Mouse (Mus musculus): ENCODE results near the gene Gm20721.
A peak's percentile ranks its signal among the peaks of the same experiment; 100 is the strongest.

The Gm20721 gene

DNA sequence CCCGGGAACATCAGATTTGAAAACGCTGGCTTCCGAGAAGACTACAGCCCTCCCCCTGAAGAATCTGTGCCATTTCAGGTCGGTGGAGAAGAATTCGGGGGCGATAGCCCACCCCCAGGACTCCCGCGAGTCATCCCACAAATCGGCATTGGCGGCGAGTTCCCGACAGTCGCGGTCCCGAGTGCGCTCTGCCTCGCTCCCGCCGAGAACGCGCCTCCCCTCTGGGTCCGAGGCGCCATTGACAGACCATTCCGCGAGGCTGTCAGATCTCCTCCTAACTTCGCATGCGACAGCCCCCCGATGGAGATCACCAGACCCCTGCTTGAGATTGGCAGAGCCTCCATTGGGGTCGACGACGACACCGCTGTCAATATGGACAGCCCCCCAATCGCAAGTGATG lies 48.0 kb downstream of the Gm20721 start:
- no peak for DNase-seq (ENCODE audit: low read depth, low spot score)

DNA sequence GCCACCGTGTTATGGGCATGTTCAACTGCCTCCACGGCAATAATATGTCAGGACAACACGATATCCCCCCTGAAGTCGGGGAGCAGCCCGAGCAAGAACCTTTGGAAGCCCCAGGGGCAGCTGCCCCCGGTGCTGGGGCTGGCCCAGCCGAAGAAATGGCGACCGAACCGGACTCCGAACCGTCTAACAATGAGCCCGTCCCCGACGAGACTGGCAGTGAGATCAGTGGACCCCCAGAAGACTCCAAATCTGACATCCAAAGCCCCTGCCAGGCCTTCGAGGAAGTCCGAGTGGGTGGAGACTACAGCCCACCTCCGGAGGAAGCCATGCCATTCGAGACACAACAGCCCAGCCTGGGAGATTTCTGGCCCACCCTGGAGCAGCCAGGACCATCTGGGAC lies 48.7 kb downstream of the Gm20721 start:
- DNase-seq (ENCODE audit: low read depth, low spot score) = no peak

DNA sequence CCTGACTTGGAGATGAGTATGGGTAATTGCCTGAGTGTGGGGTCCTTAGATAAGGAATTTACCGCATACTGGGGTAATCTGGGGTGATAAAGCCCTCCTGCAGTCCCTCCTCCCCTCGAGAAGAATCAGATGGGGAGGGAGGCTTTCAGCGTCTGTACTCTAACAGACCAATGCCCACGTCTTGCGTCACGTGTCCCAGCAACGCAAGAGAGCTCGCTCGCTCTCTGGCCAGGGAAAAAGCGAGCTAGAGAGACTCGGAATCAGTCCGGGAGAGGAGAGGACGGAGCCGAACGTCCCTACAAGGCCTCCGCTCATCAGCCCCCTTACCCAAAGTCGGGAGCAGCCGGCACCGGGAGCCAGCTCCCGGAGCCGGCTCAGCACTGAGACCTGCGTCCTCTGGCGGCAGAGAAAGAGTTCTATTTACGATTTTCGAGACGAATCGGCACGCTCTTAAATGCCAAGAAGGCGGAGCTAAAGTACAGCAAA lies 49.4 kb downstream of the Gm20721 start:
- no peak for DNase-seq (ENCODE audit: low read depth, low spot score)

DNA sequence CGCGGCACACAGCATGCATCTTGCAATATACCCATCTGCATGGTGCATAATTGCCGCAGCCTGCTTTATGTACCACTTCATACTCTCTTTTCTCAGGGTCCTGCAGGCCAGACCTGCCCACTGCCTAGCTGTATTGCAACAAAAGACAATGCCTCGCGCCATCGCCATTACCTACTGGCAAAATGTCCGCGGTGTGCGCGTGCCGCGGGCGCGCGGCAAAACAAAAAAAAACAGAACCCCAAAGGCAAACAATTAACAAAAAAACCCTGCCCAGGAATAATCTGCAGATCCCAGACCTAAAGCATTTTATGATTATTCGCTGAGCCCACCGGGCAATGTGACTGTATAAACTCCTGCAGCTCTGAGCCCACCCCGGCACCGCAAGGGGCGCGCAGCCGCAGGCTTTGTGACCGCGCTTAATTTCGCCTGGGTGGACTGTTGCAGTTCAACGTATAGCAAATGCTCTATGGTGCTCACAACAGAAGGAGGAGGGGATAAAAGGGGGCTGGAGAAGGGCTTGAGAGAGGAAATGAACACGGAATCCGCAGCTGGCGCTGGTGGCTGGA lies 50.5 kb downstream of the Gm20721 start:
- DNase-seq (ENCODE audit: low read depth, low spot score) = no peak

DNA sequence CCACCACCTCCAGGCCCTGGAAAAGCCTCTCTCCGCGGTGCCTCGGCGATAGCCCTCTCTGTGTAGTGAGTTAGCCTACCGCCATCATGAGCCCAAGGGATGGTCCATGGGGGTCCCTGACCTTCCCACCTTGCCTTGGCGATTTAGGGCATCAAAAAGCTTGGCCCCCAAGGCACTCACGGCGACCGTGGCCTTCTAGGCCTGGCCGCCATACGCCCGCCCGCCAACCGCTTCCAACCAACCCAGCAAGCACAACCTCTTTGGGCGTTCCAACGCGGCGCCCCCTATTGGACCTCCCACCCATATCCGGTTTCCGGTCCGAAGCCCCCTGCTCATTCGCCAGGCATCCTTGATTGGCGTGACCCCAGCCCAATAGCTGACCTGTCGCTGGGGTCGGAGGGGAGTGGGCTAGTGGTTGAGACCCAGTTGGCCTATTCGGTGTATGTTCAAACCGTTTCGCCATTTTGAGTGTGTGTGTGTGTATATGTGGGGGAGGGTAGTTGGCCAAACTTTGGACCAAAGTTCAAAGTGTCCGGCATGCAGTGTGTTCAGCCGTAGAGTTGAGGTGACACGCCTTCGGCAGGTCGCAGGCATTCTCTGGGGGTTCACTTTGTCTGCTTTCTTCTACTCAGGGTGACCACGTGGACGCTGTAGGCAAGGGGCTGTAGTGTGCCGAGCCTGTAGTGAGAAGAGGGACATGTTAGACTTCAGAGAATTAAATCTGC lies 51.2 kb downstream of the Gm20721 start:
- DNase-seq (ENCODE audit: low read depth, low spot score) = peak; percentile 47

DNA sequence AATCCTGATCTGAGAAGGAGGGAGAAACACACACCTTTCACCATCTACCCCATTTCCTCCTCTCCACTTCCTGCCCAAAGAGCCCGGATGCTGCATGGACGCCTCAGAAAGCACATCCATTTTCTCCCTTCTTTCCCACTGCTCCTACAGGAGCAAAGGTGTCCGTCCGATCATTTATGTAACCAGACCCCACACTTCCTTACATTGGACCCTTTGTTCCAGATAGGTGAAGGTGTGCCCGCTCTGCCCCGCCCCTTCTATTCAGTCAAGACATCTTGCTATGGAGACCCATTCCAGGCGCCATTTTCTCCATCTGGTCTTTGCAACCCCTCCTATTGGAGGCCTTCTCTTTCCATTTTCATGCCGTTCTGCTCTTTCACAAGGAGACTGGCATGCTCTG lies 52.1 kb downstream of the Gm20721 start:
- DNase-seq (ENCODE audit: low read depth, low spot score) = no peak

DNA sequence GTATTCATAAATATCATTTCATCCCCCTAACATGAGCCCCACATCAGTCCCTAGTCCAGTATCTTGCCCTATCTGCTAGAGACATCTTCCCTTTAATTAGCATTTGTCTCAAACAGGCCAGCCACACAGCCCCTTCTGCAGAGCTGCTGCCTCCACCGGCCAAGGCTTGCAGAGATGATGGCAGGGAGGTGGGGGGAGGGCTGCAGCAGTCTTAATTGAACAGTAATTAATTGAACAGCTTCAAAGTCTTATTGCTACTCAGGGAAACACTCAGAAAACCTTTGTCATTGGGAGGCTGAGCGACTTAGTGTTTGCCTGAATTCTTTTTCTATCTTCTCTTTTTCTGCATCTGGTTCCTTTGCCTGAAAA lies 54.9 kb downstream of the Gm20721 start:
- no peak for DNase-seq (ENCODE audit: low read depth, low spot score)

DNA sequence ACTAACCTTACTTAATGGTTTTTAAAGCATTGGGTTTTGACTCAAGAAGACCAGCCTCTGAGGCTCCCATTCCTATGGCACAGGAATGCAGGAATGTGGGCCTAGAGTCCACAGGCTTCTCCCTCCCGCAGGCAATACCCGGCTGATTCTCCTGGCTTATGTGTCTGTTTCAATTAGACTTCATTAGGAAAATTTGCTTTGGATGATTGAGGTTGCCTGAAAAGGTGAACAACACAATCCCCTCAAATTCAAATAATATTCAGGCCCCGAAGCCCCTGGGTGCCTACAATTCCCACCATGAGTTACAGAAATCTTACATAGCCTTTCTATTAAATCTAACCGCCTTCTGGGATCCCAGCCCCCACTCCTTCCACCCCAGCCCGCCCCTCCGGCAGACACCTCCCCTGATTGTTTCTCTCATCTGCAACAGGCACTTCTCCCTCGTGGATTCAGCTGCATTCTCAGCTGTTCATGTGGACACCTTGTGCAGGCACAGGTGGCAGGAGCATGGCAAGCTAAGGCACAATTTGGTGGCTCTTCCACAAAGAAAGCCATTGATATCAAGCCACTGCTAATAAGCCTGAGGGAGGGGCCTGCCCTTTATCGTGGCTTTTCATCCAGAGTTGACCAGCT lies 55.4 kb downstream of the Gm20721 start:
- no peak for DNase-seq (ENCODE audit: low read depth, low spot score)

DNA sequence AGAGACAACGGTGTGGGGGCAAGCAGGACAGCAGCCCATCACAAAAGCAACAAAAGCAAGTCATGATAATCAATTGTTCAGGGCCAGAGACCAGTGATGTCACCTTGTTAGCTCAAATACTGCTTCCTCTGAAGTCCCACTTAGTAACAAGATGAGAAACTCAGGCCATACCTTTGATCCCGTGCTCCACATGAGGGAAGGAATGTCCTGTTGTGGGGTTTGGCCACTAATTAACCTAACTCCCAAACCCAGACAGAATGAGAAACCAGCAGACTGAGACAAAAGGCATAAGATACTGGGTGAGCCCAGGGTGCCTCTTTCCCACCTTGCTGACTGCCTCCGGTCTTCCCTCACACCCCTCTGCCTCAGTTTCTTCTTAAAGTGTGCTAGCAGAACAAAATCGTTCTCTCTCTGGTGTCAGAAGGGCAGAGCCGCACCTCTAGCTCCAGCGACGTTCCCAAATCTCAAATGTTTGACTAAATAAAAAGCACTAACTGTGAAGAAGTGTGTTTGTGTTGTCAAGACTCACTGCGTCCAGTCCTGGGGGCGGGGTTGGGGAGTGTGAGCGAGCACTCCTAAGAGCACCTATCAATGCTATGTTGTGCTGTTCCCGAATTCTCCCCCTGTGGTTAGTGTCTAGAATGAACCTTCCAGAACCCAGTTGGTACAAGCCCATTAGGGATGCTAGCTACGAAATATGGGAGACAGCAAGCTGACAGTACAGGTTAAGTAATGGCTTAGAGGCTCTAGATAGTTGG lies 57.7 kb downstream of the Gm20721 start:
- no peak for DNase-seq (ENCODE audit: low read depth, low spot score)

DNA sequence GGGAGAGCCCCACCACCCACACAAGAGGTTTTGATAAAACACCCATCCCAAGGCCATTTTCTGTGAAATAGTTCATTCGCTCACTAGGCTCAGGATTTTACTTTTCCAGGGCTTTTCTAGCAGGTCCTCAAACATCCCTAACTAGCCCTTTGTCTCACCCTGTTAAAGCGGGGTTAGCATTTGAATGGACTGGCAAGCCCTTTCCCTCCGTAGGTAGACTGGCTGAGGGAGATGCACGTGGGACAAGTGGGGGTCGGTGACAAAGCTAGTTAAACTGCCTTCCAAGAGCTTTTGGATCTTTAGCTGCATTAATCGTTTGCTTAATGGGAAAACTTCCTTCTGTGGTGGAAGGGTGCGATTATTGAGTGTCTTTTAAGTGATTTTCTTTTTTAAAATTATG lies 58.6 kb downstream of the Gm20721 start:
- no peak for DNase-seq (ENCODE audit: low read depth, low spot score)

DNA sequence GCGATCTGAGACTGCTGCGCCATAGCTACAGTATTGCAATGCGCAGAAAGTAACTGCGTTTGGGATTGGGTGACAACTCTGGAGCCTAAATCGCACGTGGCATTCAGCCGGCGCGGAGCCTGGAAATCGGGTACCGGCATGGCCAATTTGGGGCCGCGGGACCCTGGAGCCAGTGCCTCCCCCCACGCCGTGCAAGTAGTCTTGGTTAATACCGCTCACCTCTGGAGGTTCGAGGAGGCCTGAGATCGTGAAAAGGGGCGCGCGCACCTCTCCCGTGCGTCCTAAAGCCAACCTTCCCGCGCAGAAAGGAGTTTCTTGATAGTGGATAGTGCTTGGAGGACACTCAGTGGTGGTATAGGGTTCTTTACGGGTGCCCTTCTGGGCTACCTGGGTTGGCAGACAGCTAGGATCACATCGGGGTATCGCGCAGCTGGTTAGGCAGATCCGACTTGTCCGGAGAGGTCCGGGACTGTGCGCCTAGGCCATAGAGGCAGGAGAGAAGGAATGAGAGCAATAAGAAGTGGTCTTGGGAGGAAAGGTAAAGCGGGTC lies 60.5 kb downstream of the Gm20721 start:
- DNase-seq (ENCODE audit: low read depth, low spot score) = no peak

DNA sequence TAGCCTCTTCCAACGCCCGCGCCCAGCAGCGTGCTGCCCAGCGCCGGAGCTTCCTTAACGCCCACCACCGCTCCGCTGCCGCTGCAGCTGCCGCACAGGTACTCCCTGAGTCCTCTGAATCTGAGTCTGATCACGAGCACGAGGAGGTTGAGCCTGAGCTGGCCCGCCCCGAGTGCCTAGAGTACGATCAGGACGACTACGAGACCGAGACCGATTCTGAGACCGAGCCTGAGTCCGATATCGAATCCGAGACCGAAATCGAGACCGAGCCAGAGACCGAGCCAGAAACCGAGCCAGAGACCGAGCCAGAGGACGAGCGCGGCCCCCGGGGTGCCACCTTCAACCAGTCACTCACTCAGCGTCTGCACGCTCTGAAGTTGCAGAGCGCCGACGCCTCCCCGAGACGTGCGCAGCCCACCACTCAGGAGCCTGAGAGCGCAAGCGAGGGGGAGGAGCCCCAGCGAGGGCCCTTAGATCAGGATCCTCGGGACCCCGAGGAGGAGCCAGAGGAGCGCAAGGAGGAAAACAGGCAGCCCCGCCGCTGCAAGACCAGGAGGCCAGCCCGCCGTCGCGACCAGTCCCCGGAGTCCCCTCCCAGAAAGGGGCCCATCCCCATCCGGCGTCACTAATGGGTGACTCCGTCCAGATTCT lies 61.6 kb downstream of the Gm20721 start:
- DNase-seq (ENCODE audit: low read depth, low spot score) = no peak

DNA sequence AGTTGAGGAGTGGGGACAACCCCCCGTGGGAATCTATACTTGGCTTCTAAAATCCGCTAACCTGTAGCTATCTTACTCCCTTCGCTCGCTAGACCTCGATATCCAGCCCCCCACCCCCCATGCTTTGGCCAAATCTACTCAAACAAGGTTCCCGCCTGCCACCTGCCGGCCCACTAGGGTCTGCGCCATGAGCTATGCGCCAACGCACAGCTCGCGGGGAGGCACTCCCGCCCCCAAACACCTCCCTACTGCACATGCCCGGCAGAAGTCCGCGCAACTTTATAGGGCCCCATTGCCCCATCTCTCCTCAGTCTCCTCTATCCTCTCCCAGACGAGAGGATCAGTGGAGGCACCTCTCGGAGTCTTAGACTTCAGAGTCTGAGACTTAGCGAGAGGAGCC lies 62.5 kb downstream of the Gm20721 start, which contains the start of gene Gnas:
Gnas (plus strand) TSS at position 310 of the 400 bp plus-strand sequence.
- no peak for DNase-seq (ENCODE audit: low read depth, low spot score)

DNA sequence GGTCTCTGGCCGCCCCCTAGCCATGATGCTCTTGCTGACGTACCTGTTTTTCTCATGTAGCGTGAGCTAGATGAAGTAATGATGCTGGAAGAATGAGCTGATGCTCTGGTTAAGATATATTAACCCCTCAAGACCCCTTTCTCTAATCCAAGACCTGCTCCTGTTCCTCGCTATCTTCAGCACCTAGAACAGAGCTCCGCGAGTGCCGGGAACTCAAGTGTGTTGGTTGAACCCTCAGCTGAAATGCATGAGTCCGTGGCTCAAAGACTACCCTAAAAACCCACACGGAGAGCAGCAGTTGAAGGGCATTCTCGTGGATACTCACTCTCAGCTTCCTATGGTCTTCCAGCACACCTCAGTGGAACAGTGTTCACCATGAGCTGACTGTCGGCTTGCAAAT lies 63.2 kb downstream of the Gm20721 start:
- DNase-seq (ENCODE audit: low read depth, low spot score) = no peak

Measured in c-Kit-negative CD71-positive TER-119-positive erythroid progenitor cells, embryonic 14.5 days (primary cell).